Mouse (Mus musculus): ENCODE data around the gene Ints3. TPM values are rescaled to one million over a fixed set of nuclear protein-coding genes. Genes with fewer than 3 reads are reported as not detected.

Ints3 gene
- 10 to 100 TPM; 56.4 to 85.0 (median 73.0) TPM for total RNA-seq (2022)

DNA sequence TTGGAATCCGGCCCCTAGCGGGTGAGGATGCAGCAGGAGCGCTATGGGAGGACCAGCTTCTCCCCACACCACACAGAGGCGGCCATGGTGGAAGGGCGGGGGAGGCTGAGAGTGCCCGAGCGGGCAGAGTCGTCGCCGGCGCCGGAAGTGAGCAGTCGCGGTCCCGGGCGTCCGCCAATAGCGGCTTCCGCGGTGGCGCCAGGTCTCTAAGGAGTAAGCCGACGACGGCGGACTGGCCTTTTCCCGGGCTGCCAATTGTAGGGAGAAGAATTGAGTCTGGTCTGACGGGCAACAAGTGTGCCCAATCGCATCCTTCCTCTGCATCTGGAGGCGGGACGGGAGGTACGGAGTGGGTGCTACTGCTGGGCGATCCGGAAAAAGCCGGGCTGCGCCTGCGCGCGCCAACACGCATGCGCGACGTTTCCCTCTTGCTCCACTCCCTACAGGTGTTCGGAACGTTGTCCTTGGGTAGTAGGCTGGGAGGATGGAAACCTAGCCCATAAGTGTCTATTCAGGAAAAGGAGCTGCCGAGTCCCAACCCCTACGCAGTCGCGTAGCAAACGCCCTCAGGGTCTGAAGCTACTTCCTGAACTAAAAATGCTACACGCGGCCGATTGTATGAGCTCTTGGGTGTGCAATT, at the start of gene Ints3:
Ints3 (minus strand) TSS at position 242 of the 640 bp plus-strand sequence.
- DNase-seq (ENCODE audit: low spot score in 2 of 2), result peak; percentile 100

DNA sequence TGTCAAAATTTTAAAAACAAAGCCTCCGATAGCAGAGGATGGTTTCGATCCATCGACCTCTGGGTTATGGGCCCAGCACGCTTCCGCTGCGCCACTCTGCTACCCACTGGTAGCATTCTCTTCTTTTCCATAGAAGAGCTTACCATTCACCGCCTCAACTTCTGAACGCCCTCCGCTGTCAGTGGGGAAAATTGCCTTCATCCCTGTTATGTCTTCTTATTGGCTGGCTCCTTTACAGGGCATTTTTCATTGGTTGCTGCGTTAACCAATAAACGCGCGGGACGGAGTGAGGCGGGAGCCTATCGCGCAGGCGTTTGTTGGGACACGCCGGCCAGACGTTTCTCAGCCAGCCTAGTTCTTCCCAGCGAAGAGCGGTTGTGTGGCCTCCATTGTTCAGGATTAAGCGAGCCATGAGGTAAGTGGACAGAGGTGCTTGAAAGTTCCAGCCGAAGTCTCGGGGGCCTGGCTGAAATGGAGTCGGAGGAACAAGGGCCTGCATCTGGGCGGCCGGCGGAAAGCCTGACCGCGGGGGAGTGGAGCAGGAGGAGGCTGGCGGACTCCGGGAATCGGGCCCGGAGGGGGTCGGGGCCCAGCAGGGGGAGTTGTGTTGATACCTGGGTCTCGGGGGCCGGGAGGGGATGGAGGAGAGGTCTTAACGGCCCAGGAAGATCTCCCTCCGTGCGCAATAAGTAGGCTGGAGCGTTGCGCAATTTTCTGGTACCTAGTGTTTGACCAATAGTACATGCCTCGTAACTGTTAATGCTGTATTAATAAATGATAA, 42.6 kb upstream of the Ints3 start, which contains the start of gene Ilf2:
Ilf2 (plus strand) TSS at position 296 of the 781 bp plus-strand sequence.
- DNase-seq (ENCODE audit: low spot score in 2 of 2), result peak; percentile 97

DNA sequence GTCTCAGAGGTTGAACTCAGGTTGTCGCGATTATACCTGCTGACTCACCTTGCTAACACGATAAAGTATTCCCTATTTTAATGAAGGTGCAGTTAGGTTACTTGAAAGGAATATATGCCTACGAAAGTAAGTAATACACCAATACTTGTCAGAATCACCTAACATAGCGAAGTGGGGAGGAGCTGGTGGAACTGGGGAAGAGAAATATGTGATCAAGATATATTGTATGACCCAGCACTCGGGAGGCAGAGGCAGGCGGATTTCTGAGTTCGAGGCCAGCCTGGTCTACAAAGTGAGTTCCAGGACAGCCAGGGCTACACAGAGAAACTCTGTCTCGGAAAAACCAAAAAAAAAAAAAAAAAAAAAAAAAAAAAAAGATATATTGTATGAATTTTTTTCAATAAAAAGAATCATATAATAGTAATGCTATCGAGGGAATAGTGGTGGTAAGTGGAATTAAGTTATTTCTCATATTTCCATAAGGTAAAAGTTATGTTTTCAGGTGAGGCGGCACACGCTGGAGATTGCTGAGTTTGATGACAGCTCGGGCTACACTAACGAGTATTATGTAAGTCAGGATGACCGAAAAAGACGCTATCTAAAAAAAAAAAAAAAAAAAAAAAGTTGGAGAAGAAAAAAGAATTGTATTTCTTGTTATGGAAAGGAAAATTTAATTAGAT, 41.9 kb upstream of the Ints3 start:
- no peak for DNase-seq (ENCODE audit: low spot score in 2 of 2)

DNA sequence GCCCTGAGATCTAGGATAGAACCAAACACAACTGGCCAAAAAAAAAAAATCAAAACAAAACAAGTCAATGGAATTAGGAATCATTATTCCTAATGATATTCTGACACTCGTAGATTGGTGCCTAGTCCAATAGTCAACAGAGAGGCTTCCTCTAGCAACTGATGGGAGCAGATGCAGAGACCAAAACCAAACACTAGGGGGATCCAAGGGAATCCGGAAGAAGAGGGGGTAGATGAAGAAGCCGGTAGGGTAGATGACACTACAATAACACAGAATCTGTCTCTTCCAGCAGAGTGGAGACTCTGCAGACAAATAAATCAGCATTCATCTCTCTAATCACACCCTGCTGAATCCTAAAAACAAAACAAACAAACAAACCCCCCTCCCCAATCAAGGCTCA, 38.8 kb upstream of the Ints3 start:
- no peak for DNase-seq (ENCODE audit: low spot score in 2 of 2)

DNA sequence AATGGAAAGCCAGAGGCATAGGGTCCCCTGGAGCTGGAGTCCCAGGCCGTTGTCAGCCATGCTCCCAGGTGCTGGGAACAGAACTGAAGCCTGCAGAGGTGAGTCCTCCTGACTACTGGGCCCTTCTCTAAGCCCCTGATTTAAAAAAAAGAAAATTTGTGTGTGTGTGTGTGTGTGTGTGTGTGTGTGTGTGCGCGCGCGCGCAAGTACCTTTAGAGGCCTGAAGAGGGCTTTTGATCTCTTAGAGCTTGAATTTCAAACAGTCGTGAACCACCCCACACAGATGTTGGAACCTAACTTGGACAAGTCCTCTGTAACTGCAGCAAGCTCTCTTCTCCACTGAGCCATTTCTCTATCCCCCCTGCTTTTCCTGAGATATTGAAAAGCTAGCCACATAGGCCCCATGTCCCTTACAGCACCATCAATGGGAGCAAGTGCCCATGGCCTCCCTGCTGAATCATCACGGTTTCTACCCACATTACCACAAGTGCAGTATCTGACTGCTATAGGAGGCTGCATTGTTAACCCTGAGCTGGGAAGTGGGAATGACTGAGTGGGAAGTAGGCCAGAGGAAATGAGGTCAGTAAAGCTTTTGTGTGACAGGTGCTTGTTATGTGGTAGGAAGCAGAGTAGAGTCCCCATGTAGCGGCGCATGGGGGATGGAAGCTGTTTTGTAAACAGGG, 34.3 kb upstream of the Ints3 start:
- no peak for DNase-seq (ENCODE audit: low spot score in 2 of 2)

DNA sequence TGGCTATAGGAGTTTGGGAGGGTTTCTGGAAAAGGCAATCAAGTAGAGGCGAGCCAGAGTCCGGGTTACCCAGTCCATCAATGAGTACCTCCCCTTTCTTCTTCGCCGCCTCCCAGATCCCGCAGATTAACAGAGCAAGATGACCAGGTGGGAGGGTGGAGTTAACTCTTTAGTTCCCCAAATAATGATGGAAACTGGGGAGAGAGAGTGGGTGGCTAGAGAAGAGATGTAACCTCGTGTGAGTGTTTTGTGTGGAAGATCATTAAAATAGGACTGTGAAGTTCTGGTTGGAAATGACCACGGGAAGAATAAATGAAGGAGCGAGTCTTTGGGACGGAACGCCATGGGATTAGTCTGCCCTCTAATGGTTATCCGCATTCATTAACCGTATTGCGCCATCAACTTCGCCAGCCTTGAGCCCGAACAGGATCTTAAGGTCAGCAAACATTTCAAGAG, 32.9 kb upstream of the Ints3 start:
- DNase-seq (ENCODE audit: low spot score in 2 of 2), result peak in 1 of 2 experiments; percentile 56

DNA sequence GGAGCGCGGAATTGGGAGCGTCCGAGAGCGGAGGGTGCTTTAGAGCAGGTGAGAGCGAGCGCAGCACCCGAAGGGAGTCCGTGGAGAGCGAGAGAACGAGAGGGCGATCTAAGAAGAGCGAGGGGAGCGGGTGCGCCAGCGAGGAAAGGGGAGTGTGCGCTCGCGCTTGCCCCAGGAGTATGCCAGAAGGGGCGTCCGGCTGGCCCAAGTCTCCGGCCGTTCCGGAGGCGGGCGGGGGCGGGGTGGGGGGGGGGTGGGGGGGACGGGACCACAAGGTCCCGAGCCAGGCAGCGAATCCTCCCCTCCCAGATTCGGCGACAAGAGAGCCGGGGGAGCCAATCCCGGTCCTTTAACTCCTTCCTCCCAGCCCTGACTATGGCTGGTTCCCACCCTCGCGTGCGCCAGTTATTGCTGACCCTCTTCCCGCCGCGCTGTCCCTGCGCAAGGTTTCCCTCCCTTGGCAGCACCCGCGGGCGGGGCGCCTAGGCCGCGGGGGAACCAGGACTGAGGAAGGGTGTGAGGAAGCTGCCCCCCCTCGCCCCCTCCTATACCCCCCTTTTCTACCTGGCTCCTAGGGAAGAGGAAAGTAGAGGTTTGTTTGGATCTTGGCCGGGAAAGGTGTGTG, 32.4 kb upstream of the Ints3 start, which contains the start of gene Npr1:
Npr1 (minus strand) TSS at position 181 of the 625 bp plus-strand sequence.
- DNase-seq (ENCODE audit: low spot score in 2 of 2), result no peak

DNA sequence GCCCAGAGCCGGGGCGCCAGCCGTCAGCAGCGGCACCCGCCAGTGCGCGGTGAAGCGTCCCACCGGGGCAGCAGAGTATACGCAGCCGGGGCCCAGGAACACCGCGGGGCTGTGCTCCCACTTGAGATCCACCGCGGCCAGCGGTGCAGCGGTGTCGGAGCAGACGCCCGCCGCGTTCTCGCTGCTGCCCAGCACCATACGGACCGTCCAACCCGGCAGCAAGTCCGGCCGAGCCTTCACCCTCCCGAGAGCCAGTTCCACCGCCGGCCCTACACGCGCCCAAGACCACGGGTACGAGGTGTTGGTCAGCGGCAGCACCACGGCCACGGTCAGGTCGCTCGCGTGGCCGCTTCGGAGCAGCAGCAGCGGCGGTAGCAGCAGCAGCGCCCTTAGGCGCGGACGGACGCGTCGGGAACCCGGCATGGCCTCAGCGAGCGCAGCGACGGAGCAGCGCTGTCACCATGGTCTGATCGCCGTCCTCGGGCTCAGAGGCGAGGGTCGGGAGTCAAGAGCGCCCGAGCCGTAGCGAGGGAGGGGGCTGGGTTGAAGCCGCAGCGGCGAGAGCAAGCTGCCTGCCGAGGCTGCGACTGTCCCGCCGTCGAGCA, 31.8 kb upstream of the Ints3 start:
- DNase-seq (ENCODE audit: low spot score in 2 of 2), result no peak

DNA sequence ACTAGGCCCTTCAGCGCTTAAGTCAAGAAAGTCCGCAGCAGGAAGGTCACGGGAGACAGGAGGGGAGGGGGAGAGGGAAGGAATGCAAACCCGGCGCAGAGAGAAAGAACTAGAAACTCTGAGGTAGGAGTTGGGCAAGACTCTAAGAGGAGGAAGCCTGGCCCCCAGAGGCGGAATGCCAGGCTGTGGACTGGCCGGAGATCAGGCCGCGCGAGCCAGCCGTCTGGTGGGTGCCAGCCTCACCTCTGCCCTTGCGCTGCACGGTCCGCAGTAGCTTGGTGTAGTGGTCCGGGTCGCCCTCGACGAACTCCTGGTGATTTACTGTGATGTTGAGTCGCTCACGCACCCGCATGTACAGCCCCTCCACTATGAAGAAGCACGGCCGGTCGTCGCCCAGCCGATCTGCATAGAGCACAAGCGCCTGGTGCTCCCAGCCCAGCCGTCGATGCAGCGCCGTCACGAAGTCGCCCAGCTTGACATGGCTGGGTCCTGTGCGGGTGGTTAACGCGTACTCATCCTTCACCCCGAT, 31.2 kb upstream of the Ints3 start:
- DNase-seq (ENCODE audit: low spot score in 2 of 2), result no peak

DNA sequence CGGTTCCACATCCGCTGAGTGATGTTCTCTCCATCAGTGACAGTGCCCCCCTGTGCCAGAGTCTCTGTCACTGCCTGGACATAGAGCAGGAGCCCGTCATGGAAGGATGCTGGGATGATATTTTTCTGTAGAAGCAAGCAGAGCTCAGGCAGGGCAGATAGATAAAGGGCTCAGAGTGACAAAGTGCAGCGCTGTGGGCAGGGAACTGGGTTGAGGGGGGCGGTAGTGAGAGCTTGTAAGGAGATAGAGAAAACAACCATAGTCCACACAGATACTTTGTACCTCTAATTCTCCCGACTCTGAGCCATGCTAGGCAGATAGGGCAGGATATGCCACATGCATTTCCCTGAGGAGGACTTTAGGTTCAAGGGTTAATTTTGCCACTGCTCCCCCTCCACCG, 29.2 kb upstream of the Ints3 start:
- no peak for DNase-seq (ENCODE audit: low spot score in 2 of 2)

DNA sequence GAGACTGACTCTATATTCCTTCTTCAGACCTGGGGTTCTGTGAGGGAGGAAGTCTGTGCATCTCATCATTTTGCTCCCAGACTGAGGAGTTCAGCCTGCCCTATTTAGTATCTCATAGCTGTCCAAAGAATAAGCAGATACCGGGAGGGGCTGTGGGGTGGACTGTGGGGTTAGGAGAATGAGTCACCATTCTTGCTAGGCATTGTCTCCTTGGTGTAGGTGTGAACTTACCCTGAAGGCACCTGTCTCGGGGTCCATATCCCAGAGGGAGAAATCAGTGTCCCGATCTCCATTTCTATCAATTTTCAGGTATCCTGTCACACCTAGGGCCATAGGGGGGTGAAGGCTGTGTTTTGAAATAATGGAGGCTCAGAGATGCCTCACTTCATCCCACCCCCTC, 28.5 kb upstream of the Ints3 start:
- no peak for DNase-seq (ENCODE audit: low spot score in 2 of 2)

DNA sequence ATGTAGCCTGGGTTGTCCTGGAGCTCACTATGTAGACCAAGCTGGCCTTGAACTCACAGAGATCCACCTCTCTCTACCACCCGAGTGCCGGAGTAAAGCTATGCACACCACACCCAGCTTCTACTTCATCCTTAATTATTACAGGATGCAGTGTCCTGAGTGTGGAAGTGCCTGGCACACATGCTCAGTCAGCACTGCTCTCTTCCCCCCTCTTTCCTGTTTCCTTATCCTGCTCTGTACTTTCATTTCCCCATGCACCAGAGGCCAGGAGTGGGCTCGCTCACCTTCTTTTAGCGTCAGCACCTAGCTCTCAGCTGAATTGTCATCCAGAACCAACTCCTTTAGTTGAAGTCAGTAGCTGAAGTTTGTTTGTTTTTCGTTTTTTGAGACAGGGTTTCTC, 26.9 kb upstream of the Ints3 start:
- no peak for DNase-seq (ENCODE audit: low spot score in 2 of 2)

DNA sequence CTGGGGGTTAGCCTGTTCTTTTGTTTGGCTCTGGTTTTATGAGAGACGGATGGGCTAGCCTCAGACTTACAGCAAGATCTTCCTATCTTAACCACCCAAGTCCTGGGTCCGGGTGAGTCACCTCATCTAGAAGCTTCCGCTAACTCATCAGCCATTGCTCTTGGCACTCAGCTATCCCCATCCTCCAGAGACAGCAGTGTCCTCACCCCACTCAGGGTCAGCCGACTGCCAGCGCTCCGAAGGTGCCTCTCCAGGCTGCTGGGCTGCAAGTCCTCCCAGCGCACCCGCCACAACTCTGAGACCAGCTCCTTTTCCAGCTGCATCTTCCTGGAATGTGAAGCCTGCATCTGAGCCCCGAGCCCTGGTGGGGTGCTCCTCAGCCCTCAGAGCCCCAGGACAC, 26.3 kb upstream of the Ints3 start:
- DNase-seq (ENCODE audit: low spot score in 2 of 2), result no peak

DNA sequence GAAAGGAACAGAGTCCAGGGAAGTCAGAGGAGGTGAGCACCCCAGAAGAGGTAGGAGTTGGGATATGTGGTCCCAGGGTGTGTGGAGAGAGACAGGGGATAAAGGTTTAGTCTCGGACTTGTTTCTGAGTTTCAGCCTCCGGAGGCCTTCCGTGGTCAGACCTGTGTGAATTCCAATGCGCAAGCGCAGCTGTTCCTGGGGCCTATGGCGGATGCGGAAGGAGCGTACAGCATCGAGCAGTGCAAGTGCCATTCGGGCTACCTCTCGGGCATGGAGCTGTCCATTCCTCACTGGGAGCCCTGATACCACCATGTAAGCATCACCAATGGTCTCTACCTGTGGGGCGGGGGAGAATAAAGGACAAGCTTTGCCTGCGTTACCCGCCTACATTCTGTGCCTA, 21.5 kb upstream of the Ints3 start:
- no peak for DNase-seq (ENCODE audit: low spot score in 2 of 2)

DNA sequence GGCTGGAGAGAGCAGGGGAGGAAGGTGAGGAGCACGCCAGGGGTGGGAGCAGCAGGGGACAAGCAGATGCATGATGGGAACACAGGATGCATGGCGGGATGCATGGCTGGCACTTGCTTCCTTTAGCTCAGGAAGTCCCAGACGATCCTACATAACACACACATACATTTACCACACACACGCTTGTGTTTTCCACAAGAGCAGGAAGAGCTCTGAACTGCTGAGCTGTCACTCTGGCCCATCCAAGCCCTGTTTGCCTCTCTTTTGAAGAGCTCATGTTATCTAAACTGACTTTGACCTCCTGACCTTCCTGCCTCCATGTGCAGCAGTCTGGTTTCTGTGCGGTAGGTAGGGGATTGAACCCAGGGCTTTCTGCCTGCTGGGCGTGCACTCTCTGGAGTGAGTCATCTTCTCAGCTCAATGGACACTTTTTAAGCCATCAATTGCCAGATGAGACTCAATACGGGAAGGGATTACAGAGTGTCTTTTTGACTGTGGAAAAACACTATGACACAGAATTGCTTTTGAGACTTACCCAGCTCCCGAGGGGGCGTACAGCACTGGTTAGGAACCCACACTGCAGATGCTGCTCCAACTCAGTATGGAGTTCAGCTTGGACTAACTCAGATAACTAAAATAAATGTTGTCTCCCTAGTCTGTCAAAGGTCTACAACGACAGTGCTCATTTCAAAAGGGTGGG, 18.1 kb upstream of the Ints3 start:
- DNase-seq (ENCODE audit: low spot score in 2 of 2), result peak; percentile 47 to 53

DNA sequence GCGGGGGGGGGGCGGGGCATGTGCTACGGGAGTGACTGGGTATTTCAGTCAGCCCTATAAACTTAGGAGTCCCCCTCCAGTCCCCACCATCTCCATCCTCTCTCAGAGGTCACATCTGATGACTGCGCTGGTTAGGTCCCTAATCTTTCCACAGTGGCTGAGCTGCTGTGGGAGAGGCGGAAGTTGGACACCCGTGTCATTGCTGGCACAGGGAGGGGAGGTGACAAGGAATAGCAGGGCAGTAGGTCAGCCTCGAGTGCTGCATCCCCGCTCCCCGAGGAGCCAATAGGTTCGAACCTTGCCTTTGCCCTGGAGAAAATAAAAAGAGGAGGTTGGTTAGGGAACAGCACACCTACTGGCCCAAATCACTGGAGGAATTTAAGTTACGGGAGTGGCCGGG, 17.5 kb upstream of the Ints3 start:
- DNase-seq (ENCODE audit: low spot score in 2 of 2), result no peak

DNA sequence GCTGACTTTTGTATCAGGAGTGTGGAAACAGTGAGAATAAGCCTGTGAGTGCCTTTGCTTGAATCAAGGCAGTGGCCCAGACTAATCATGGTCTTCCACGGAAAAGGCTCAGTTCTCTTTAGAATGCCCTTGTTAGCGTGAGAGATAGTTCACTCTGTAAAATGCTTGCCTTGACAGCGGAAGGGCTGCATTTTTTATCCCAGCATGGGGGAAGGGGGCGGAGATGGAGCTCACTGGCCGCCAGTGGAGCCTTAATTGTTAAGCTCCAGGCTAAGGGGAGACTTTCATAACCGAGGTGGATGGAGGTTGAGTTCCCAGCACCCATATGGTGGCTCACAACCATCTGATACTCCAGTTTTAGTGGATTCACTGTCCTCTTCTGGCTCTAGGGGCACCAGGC, 15.2 kb upstream of the Ints3 start:
- no peak for DNase-seq (ENCODE audit: low spot score in 2 of 2)

DNA sequence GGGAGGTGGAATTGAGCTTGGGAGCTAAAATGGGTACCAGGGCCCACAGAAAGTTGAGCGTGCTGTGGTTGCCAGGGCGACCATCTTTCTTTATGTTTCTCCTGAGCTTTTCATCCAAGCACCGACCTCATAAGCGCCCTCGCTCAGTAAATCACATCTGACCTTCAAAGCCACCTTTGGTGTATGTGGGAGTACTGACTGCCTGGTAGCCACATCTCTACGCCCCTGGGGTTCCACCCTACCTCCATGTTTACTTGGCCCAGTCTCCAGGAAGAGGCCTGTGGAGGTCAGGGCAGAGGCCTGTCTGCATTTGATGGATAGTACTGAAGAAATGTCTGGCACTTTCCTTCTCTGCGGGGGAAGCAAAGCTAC, 13.7 kb upstream of the Ints3 start:
- DNase-seq (ENCODE audit: low spot score in 2 of 2), result no peak

DNA sequence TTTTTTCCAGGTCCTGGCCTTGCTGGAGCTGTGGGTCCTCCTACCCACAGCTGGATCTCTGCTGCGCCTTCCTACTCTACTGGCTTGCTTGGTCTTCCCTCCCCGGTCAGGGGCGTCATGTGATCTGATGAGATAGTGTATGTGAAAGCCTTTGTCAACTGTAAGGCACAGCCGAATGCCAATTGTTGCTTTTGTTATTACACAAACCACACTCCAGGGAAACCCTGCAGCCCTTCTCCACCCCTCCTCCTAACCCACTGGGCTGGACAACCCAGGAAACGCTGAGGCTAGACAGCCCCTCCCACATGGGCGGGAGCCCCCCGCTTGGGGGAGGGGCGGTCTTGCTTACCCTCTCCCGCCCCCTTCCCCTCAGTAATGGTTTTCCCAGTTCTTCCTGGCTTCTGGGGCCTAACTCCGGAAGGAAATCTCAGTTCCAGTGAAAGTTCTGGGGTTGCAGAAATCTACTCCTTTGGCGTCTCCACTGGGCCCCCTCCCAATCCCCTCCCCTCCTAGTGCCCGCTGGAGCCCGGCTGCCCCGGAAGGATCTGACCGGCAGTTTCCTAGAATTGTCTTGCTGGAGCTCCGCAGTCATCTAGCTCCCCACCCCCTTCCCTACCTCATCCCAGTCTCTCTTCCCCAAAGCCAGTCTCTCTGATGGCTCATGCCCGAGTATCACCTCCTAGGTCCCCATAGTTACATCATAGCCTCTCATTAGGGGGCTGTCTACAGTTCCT, 13.1 kb upstream of the Ints3 start:
- peak; percentile 62 to 73 for DNase-seq (ENCODE audit: low spot score in 2 of 2)

Data from layer of hippocampus, adult 8-10 months (tissue).